In genomic region chr2:117623955-117624354, GRCm38 (mm10) we compare ENCODE assay signal across 9 mouse cellular contexts.
A peak's percentile ranks its signal among the peaks of the same experiment; 100 is the strongest.
DNase-seq lines count a peak whose midpoint lies in the region; ATAC-seq lines count a peak whose summit lies in the region.
"Had no signal": no experiment of that assay in that cellular context is flagged by ENCODE, and none has a peak within 500 bp of the region (broad histone marks: within the 10 kb centered on the region; RNA-seq: fewer than 3 reads in every experiment).

No protein-coding gene starts in this region.

- WGBS in midbrain, embryonic 14.5 days = 48% methylated on average over 3 of the region's 3 CpGs
- 50% methylated on average over 3 of the region's 3 CpGs for WGBS in midbrain, embryonic 15.5 days

- peak; percentile 3 to 4 for DNase-seq in cerebellum, postnatal 14 days
- peak; percentile 9 for DNase-seq in midbrain, embryonic 14.5 days
- peak; percentile 38 for DNase-seq in retina, postnatal 1 day
- no peak for DNase-seq in T-cell, adult 2 months (ENCODE audit: low spot score)
- no peak for DNase-seq in left cerebral cortex, postnatal 25 days (ENCODE audit: low spot score in 2 of 2)

- no peak for ATAC-seq in cerebellum, adult (ENCODE audit: insufficient number of reproducible peaks, low FRiP score, low TSS enrichment)
- no peak for ATAC-seq in midbrain, embryonic 14.5 days (ENCODE audit: low FRiP score, low TSS enrichment)
- no peak for ATAC-seq in midbrain, embryonic 15.5 days (replicated peaks)
- peak; percentile 69; the same call in 1 of the 2 replicates for ATAC-seq in common myeloid progenitor, adult 5-6 weeks (replicated peaks; ENCODE audit: low read depth, poor library complexity, severe bottlenecking)

- intact Hi-C loops in left cerebral cortex, postnatal 25 days (cut with DNase I) = loop anchor here (5.0 kb wide), 1 partner anchor 82 kb away; no protein-coding TSS in a partner anchor

- no peak overlapping the region for H3K4me2 ChIP-seq in midbrain, embryonic 14.5 days (ENCODE audit: low read length)
- no peak overlapping the region for H3K4me2 ChIP-seq in midbrain, embryonic 15.5 days

- no peaks in the 10 kb centered on the region for H3K36me3 ChIP-seq in midbrain, embryonic 14.5 days (ENCODE audit: control insufficient read depth, insufficient read depth, low read length)
- H3K36me3 ChIP-seq in midbrain, embryonic 15.5 days (replicated peaks) = no peaks in the 10 kb centered on the region

- H3K4me1 ChIP-seq in midbrain, embryonic 14.5 days (ENCODE audit: control insufficient read depth, insufficient read depth, low read length) = no peaks in the 10 kb centered on the region
- H3K4me1 ChIP-seq in midbrain, embryonic 15.5 days = no peaks in the 10 kb centered on the region

- no peaks in the 10 kb centered on the region for H3K27me3 ChIP-seq in midbrain, embryonic 14.5 days (ENCODE audit: control insufficient read depth, insufficient read depth, low read length)
- H3K27me3 ChIP-seq in midbrain, embryonic 15.5 days (replicated peaks) = no peaks in the 10 kb centered on the region

- no peak overlapping the region for H3K4me3 ChIP-seq in midbrain, embryonic 14.5 days (replicated peaks; ENCODE audit: low read depth, low read length)
- no peak overlapping the region for H3K4me3 ChIP-seq in midbrain, embryonic 15.5 days
- H3K4me3 ChIP-seq: myocyte had no signal

- no peaks in the 10 kb centered on the region for H3K9me3 ChIP-seq in midbrain, embryonic 14.5 days (ENCODE audit: control insufficient read depth, low read length)
- H3K9me3 ChIP-seq in midbrain, embryonic 15.5 days = no peaks in the 10 kb centered on the region

- no peak overlapping the region for H3K9ac ChIP-seq in midbrain, embryonic 14.5 days (replicated peaks; ENCODE audit: low read length)
- no peak overlapping the region for H3K9ac ChIP-seq in midbrain, embryonic 15.5 days

- H3K27ac ChIP-seq in midbrain, embryonic 14.5 days (replicated peaks; ENCODE audit: low read depth, low read length) = no peak overlapping the region
- no peak overlapping the region for H3K27ac ChIP-seq in midbrain, embryonic 15.5 days

Comparison
In these comparisons a context has a peak if more than half of its experiments do, and no peak if none do; other contexts are left out.
1. DNase-seq: peak in cerebellum, postnatal 14 days (2 of 2), midbrain, embryonic 14.5 days (single experiment) and retina, postnatal 1 day (single experiment); none in T-cell, adult 2 months (single experiment) and left cerebral cortex, postnatal 25 days (0 of 2).